Mouse (Mus musculus): ENCODE measurements around the gene Hus1b. TPM values are rescaled to one million over a fixed set of nuclear protein-coding genes. Genes with fewer than 3 reads are reported as not detected.

The Hus1b gene
- polyA plus RNA-seq (2015; fragmentation: Nextera tagmentation; extraction: Ambion mirVana): not detected in 2 replicates

DNA sequence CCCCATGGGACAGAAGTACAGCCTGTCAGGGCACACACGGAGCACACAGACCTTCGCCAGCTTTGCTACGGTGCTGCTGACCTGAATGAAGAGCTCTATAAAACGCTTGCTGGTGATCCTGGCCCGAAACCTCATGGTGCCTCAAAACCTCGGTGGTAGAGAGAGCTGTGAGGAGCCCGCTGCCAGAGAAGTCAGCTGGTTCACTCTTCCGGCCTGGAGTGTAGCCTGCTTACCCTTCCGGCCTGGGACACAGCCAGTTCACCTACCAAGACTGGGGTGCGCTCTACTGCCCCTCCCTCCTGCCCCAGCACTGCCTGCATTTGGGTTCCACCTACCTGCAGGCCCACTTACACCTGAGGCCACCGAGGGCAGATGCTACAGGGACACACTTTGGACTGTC lies at the start of gene Hus1b:
TSS of gene Hus1b (minus strand) at position 220 of the 400 bp plus-strand sequence.
- WGBS: 94% methylated on average over 11 of the region's 11 CpGs

DNA sequence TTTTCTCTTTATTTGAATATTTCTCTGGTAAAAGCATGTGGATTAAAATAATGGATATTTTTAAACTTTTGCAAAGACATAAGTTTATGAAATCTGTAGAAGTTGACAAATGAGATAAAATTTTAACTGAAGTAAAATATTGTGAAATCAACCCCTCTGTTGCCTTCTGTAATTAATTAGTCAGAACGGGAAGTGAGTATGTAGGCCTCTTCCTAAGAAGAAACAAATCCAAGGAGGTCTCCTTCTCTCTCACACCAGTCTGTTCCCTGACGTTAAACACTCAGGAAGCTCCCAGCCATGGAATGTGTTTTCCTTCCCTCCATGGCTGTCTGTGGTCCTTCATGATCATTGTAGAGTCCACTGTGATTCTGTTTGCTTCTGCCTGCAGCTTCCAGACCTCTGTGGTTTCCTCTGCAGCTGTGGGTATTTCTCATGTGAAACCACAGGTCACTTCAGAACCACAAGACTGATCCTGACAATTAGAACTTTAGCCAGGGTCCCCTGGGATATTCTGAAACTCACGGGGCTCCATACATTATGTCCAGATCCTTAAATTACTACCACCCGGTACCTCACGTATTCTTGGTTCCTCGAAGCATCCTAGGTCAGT lies 46.8 kb upstream of the Hus1b start:
- 73% methylated on average over 6 of the region's 6 CpGs for WGBS
- Histone ChIP-seq H3K27ac (no peak overlapping the region), H3K4me3 (replicated peaks) (no peak overlapping the region), H3K4me1 (replicated peaks) (no peaks in the 10 kb centered on the region), H3K36me3 (no peaks in the 10 kb centered on the region), H3K4me2 (replicated peaks) (no peak overlapping the region), H3K27me3 (replicated peaks) (no peaks in the 10 kb centered on the region), H3K9ac (no peak overlapping the region), H3K9me3 (no peaks in the 10 kb centered on the region)
- ATAC-seq: no peak

More for the DNA sequence above, at the start of gene Hus1b:
- Histone ChIP-seq H3K4me3 (replicated peaks) (no peak within 1 kb of the TSS), H3K4me1 (replicated peaks) (peaks cover 4% of the 10 kb centered on the region; the same call in 1 of the 2 replicates), H3K4me2 (replicated peaks) (no peak within 1 kb of the TSS), H3K27me3 (replicated peaks) (no peaks in the 10 kb centered on the region), H3K9ac (no peak within 1 kb of the TSS), H3K9me3 (no peaks in the 10 kb centered on the region), H3K36me3 (no peaks in the 10 kb centered on the region), H3K27ac (no peak within 1 kb of the TSS)
- ATAC-seq: no peak

DNA sequence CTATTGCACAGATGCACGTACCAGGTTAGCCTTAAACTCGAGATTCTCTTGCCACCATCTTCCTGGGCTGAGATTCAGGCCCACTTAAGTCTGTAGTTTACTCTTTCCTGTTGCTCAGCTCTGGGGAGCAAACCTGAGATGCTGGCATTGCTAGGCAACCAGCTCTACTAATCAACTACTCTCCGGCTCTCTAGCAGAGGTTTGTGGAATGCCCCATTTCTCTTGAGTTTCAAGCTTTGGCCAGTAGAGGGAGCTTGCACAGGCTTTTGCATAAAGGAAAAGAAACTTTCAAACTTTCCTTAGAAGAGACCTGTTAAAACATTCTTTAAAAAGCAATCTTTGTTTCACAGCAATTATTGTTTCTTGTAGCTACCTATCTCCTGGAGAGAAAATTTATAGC lies 46.3 kb upstream of the Hus1b start:
- 39% methylated on average over 3 of the region's 3 CpGs for WGBS
- no peaks in the 10 kb centered on the region for H3K4me1 ChIP-seq (replicated peaks)
- no peak for ATAC-seq
- H3K4me2 ChIP-seq (replicated peaks): no peak overlapping the region
- no peaks in the 10 kb centered on the region for H3K9me3 ChIP-seq
- no peak overlapping the region for H3K4me3 ChIP-seq (replicated peaks)
- H3K36me3 ChIP-seq: no peaks in the 10 kb centered on the region
- H3K27me3 ChIP-seq (replicated peaks): no peaks in the 10 kb centered on the region
- H3K27ac ChIP-seq: no peak overlapping the region
- no peak overlapping the region for H3K9ac ChIP-seq

DNA sequence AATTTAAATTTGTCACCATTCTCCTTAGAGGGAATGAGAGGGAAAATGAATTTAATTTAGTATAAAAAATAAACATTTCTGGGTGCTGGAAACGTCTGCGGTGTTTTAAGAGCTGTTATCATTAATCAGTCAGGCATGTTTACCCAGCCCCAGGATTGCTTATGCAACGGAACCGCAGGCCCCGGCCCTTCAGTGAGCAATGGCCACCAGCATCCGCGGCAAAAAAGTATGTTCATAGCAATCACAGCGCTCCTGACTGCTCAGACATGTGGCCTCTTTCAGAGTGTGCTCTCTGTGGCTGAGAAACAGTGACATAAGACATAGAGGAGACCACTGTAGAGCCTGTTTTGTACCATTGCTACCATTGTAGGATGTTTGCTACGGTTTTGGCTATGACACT lies 42.7 kb upstream of the Hus1b start:
- H3K4me1 ChIP-seq (replicated peaks): no peaks in the 10 kb centered on the region
- H3K9ac ChIP-seq: no peak overlapping the region
- ATAC-seq: peak; percentile 65
- no peaks in the 10 kb centered on the region for H3K9me3 ChIP-seq
- H3K4me2 ChIP-seq (replicated peaks): peak overlapping the region; percentile 26; the same call in 1 of the 2 replicates
- H3K27me3 ChIP-seq (replicated peaks): no peaks in the 10 kb centered on the region
- H3K27ac ChIP-seq: peak overlapping the region; percentile 58; the same call in 1 of the 2 replicates
- H3K36me3 ChIP-seq: no peaks in the 10 kb centered on the region
- no peak overlapping the region for H3K4me3 ChIP-seq (replicated peaks)
- WGBS: 26% methylated on average over 9 of the region's 9 CpGs

DNA sequence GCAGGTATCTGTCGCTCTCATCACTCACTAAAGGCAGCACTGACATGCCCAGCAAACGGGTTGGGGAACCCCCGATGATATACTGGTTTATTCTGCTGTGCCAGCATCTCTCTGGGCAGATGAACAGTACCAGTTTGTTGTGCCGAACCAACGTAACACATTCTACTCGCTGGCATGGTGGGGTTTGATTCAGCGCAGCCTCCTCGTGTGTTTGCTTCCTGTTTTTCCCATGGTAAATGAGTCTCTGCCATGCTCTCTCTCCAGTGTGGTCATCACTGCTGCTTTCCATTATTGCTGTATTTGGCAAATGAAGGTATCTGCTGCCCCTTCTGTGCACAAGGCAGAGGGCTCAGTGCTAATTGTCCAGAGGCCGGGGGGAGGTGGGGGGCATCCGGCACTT lies 42.2 kb upstream of the Hus1b start:
- Histone ChIP-seq H3K27me3 (replicated peaks) (no peaks in the 10 kb centered on the region), H3K36me3 (no peaks in the 10 kb centered on the region), H3K4me1 (replicated peaks) (no peaks in the 10 kb centered on the region), H3K4me2 (replicated peaks) (peak overlapping the region; percentile 26; the same call in 1 of the 2 replicates), H3K9ac (no peak overlapping the region), H3K4me3 (replicated peaks) (no peak overlapping the region), H3K9me3 (no peaks in the 10 kb centered on the region), H3K27ac (peak overlapping the region; percentile 58; the same call in 1 of the 2 replicates)
- ATAC-seq: no peak; the same call in 1 of the 2 replicates
- 59% methylated on average over 10 of the region's 10 CpGs for WGBS

DNA sequence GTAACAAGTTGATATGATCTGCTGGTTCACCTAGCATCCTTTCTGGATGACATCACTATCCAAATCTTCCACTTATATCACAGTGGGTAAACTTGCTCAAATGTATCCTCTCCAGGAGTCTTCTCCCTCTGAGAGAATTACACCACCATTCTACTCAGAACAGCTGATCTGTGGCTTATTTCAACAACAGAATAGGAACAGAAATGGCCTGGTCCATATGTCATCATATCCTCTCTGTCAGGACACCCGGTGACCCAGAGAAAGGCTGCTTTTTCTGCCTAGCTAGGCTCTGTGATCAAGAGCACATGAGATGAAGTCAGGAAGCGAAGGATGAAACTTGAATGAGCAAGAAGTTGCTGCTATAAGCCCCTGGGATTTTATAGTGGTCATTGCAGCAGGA lies 40.1 kb upstream of the Hus1b start:
- WGBS: 66% methylated on average over 2 of the region's 2 CpGs
- Histone ChIP-seq H3K27me3 (replicated peaks) (no peaks in the 10 kb centered on the region), H3K4me2 (replicated peaks) (no peak overlapping the region), H3K4me3 (replicated peaks) (no peak overlapping the region), H3K36me3 (no peaks in the 10 kb centered on the region), H3K9me3 (no peaks in the 10 kb centered on the region), H3K27ac (no peak overlapping the region), H3K4me1 (replicated peaks) (no peaks in the 10 kb centered on the region), H3K9ac (no peak overlapping the region)
- ATAC-seq: no peak

DNA sequence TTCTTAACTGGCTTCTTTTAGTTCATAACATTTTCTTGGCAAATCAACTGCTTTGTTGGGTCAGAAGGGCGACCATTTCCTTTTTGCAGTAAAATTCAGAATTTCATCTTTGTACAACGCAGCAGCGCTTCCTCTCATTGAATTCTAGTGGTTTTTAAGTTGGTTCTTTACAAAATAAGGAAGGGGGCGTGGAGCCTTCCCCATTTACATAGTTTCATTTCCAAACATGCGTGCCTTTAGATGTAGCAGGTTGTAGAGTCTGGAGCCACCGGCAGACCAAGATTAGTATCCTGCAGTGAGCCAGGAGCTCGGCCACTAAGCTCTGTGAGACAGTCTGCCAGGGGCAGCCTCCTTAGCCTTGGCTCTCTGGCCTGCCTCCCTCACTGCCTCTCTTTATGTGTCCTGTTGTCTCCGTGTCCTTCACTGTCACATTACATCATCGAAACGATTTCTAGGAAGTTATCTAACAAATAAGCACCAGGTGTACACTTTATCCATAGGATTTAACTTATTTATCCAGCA lies 39.4 kb upstream of the Hus1b start:
- H3K9ac ChIP-seq: no peak overlapping the region
- no peak for ATAC-seq

DNA sequence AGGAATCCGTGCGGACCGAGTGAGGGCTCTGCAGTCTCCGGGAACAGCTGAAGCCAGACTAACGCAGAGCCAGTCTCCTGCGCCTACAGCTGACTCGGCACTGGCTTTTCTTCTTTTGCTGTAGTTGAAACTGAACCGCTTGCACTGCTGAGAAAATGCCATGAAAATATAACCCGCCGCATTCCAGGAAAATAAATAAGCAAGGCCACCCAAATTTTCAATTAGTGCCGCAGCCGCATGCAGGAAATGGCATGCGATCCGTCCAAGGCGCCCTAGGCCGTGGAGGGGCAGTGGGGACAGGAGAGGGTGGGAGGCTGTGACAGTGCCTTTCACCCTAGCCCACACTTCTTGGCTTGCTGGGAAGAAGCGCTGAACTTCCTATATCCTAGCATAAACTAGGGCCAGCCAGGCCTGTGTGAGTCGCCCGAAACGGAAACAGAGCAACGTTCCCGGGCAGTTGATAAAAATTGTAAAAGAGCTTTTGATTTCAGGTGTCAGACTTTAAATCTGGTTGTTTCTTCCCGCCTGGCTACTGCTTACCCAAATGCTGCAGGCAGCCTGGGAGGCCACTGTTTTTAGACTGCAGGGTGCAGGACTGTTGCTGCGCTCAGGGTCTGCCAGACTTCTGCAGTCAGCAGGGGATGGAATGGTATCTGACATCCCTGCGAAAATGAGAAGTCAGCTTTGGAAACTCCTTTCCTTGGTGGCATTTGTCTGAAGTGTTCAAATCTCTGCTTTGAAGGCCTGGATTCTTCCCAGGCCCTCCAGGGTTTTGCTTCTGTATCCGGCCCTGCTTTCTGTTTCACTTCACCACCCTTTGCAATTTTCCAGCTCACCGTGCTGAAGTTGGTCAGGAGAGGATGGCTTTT lies 38.3 kb upstream of the Hus1b start:
- peak; percentile 62 for ATAC-seq
- no peaks in the 10 kb centered on the region for H3K27me3 ChIP-seq (replicated peaks)
- H3K4me3 ChIP-seq (replicated peaks): peak overlapping the region; percentile 30
- peak overlapping the region; percentile 45 for H3K9ac ChIP-seq
- no peaks in the 10 kb centered on the region for H3K4me1 ChIP-seq (replicated peaks)
- H3K27ac ChIP-seq: peak overlapping the region; percentile 81
- no peaks in the 10 kb centered on the region for H3K9me3 ChIP-seq
- H3K4me2 ChIP-seq (replicated peaks): peak overlapping the region; percentile 68
- 15% methylated on average over 27 of the region's 27 CpGs for WGBS
- H3K36me3 ChIP-seq: no peaks in the 10 kb centered on the region

More for the DNA sequence above, 39.4 kb upstream of the Hus1b start:
- peak overlapping the region; percentile 10; the same call in 1 of the 2 replicates for H3K27ac ChIP-seq
- H3K4me3 ChIP-seq (replicated peaks): no peak overlapping the region
- H3K27me3 ChIP-seq (replicated peaks): no peaks in the 10 kb centered on the region
- no peaks in the 10 kb centered on the region for H3K36me3 ChIP-seq
- peak overlapping the region; percentile 68 for H3K4me2 ChIP-seq (replicated peaks)
- no peaks in the 10 kb centered on the region for H3K9me3 ChIP-seq
- WGBS: 60% methylated on average over 10 of the region's 10 CpGs
- no peaks in the 10 kb centered on the region for H3K4me1 ChIP-seq (replicated peaks)

DNA sequence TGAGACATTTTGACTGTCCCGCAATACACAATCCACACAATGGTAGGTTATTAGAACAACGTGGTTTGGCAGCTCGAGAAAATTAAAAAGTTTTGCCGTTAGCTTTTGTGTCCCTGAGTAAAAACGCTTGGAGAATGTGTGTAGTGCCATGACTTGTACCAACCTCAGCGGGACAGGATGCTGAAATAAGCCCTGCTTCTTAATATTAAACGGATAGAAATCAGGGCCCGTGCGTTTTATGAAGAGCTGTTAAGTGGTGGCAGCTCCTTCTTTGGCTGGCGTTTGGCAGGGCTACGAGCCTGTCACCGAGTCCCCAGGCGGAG lies 37.7 kb upstream of the Hus1b start:
- Histone ChIP-seq H3K4me1 (replicated peaks) (no peaks in the 10 kb centered on the region), H3K4me3 (replicated peaks) (peak overlapping the region; percentile 30), H3K36me3 (no peaks in the 10 kb centered on the region), H3K27ac (peak overlapping the region; percentile 81), H3K4me2 (replicated peaks) (peak overlapping the region; percentile 68), H3K9me3 (no peaks in the 10 kb centered on the region), H3K27me3 (replicated peaks) (no peaks in the 10 kb centered on the region), H3K9ac (peak overlapping the region; percentile 45)
- WGBS: 16% methylated on average over 13 of the region's 13 CpGs
- ATAC-seq: no peak

DNA sequence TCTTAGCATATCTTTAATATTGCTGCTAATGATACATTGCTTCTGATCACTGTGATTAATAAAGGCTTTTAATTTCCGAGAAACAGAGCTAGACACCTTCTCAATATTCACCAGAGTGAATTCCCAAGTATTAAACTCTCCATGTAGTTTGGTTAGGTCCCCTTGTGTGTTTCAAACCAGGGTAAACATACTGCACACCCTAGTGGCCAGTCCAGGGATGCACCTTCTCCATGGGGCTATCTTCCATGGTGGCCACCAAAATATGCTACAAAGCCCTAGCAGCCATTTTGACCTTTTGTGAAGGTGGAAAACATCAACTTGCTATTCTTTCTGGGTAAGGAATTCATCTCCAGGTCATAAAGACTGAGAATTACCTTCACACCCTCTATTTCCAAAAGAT lies 34.1 kb upstream of the Hus1b start:
- no peaks in the 10 kb centered on the region for H3K9me3 ChIP-seq
- no peak for ATAC-seq
- H3K4me1 ChIP-seq (replicated peaks): no peaks in the 10 kb centered on the region
- no peaks in the 10 kb centered on the region for H3K27me3 ChIP-seq (replicated peaks)
- H3K27ac ChIP-seq: no peak overlapping the region
- no peak overlapping the region for H3K4me3 ChIP-seq (replicated peaks)
- H3K36me3 ChIP-seq: no peaks in the 10 kb centered on the region
- no peak overlapping the region for H3K4me2 ChIP-seq (replicated peaks)
- WGBS: 68% methylated on average over 1 of the region's 1 CpGs
- H3K9ac ChIP-seq: no peak overlapping the region

DNA sequence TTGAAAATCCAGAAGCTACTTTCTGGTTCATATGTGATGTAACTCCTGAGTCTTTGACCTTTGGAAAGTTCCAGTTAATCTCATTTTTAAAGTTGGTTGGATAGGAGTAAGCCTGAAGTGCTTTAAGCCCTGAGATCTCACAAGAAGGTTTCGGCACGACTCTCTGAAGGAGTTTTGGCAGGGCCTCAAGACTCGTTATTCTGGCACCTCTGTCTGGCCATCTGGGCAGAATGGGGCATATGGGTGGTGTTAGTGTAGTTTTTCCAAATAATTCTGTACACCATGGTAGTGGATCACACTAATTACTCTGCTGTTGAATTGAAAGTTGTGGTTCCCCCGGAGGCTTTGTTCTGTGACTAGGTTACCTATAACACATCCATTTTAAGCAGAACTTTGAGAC lies 30.7 kb upstream of the Hus1b start:
- ATAC-seq: no peak
- Histone ChIP-seq H3K36me3 (no peaks in the 10 kb centered on the region), H3K4me1 (replicated peaks) (0 out of 2 replicates have a peak, but pooled peaks cover 2% of the 10 kb centered on the region), H3K9me3 (no peaks in the 10 kb centered on the region), H3K4me3 (replicated peaks) (no peak overlapping the region), H3K27ac (no peak overlapping the region), H3K4me2 (replicated peaks) (no peak overlapping the region), H3K9ac (no peak overlapping the region), H3K27me3 (replicated peaks) (no peaks in the 10 kb centered on the region)
- 65% methylated on average over 4 of the region's 4 CpGs for WGBS

DNA sequence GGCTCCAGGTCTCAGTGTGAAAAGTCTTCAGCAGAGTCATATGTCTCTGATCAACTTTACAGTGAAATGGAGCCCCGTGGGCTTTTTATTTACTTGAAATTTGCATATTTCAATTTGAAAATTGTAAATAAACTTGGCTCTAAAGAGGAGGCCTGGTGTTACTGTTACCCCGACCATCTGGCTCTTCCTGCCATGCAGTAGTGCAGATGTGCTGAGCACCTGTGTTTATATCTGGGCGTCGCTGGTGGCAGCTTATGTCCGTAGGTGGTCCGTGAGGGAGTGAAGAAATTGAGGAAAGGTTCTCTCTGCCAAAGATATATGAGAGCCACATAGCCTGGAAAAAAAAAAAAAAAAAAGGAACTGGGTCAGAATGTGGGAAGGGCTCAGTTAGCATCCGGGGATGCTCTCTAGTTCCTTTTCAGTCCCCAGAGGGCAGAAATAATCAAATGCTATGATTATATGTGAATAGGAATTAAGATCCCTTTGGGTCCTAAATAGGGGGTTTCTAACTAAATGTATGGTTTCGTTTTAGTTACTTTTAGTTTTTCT lies 29.1 kb upstream of the Hus1b start:
- H3K9ac ChIP-seq: no peak overlapping the region
- 33% methylated on average over 8 of the region's 8 CpGs for WGBS
- ATAC-seq: no peak
- H3K27ac ChIP-seq: no peak overlapping the region
- H3K27me3 ChIP-seq (replicated peaks): no peaks in the 10 kb centered on the region
- no peaks in the 10 kb centered on the region for H3K9me3 ChIP-seq
- H3K4me1 ChIP-seq (replicated peaks): peaks cover 6% of the 10 kb centered on the region; the same call in 1 of the 2 replicates
- H3K4me3 ChIP-seq (replicated peaks): no peak overlapping the region
- H3K36me3 ChIP-seq: no peaks in the 10 kb centered on the region
- H3K4me2 ChIP-seq (replicated peaks): no peak overlapping the region
